Mouse (Mus musculus) ES-Bruce4 (cell line): ENCODE results near the gene C1ql3. TPM values are rescaled to one million over a fixed set of nuclear protein-coding genes. Genes with fewer than 3 reads are reported as not detected.

Experiments used
- H3K27ac ChIP-seq: 2 replicates; pipeline ENCODE4 v1.5.1; 2012; ENCODE audit warnings: low read length, inconsistent platforms; ENCODE audit not compliant: insufficient read depth
- H3K27me3 ChIP-seq: 2 replicates; pipeline ENCODE4 v1.6.1; 2012; ENCODE audit warnings: mild to moderate bottlenecking, low read length, inconsistent platforms; ENCODE audit not compliant: control insufficient read depth, poor library complexity, insufficient read depth, severe bottlenecking
- H3K36me3 ChIP-seq: 2 replicates; pipeline ENCODE4 v1.6.1; 2012; ENCODE audit warnings: inconsistent platforms, mild to moderate bottlenecking, low read length, moderate library complexity; ENCODE audit not compliant: control insufficient read depth, poor library complexity, insufficient read depth, severe bottlenecking
- H3K4me1 ChIP-seq: one replicate; pipeline ENCODE4 v1.8.1; 2011; ENCODE audit warnings: low read length; ENCODE audit not compliant: control insufficient read depth, insufficient read depth
- H3K4me3 ChIP-seq: 2 replicates; pipeline ENCODE4 v1.5.1; 2011; ENCODE audit warnings: low read depth, mild to moderate bottlenecking, low read length
- H3K9ac ChIP-seq: 2 replicates; pipeline ENCODE4 v1.6.1; 2012; ENCODE audit warnings: low read depth, mild to moderate bottlenecking, inconsistent platforms; ENCODE audit not compliant: poor library complexity, severe bottlenecking
- H3K9me3 ChIP-seq: replicated peaks from 2 replicates; pipeline ENCODE4 v1.6.1; 2012; ENCODE audit warnings: mild to moderate bottlenecking, low read length, inconsistent platforms; ENCODE audit not compliant: control insufficient read depth, poor library complexity, insufficient read depth, severe bottlenecking
- CTCF ChIP-seq: IDR thresholded peaks from one replicate; pipeline ENCODE4 v1.8.1; 2011; ENCODE audit warnings: low read depth, low read length
- EP300 ChIP-seq: IDR thresholded peaks from 2 replicates; pipeline ENCODE4 v1.6.1; 2011; ENCODE audit warnings: low read depth, low read length; ENCODE audit not compliant: insufficient read depth
- POLR2A ChIP-seq: IDR thresholded peaks from one replicate; pipeline ENCODE4 v1.8.1; 2011; ENCODE audit warnings: low read length; ENCODE audit not compliant: insufficient read depth
- polyA plus RNA-seq: library from polyadenylated mRNA; stranded (reverse); fragments of >200 nt; gene quantifications from 2 replicates; pipeline ENCODE4 v1.2.4, GENCODE M21; 2011; ENCODE audit warnings: low read depth; ENCODE audit not compliant: missing spikeins, insufficient read depth, insufficient read length

Gene C1ql3
- polyA plus RNA-seq, 1 experiment, result not detected

- peaks cover 17% of the 10 kb centered on the region for H3K27me3 ChIP-seq
- H3K36me3 ChIP-seq, result no peaks in the 10 kb centered on the region
- H3K4me1 ChIP-seq, result no peaks in the 10 kb centered on the region
- H3K9me3 ChIP-seq, result no peaks in the 10 kb centered on the region
- no peak overlapping the region for H3K9ac ChIP-seq
- no peak overlapping the region for H3K4me3 ChIP-seq
- TF ChIP-seq EP300, result no peak
- TF ChIP-seq CTCF, result no peak
- no peak for TF ChIP-seq POLR2A
- H3K27ac ChIP-seq, result no peak overlapping the region
Observed at GRCm38 (mm10) chr2:13008433-13008832, 3.2 kb downstream of the C1ql3 start.

GRCm38 (mm10) chr2:13000026-13000425 lies 11.6 kb downstream of the C1ql3 start:
- no peak for TF ChIP-seq POLR2A
- TF ChIP-seq CTCF, result no peak
- TF ChIP-seq EP300, result no peak
- Histone ChIP-seq H3K27me3 (no peaks in the 10 kb centered on the region), H3K27ac (no peak overlapping the region), H3K9me3 (no peaks in the 10 kb centered on the region), H3K4me1 (no peaks in the 10 kb centered on the region), H3K4me3 (no peak overlapping the region), H3K9ac (no peak overlapping the region), H3K36me3 (no peaks in the 10 kb centered on the region)

- H3K9me3 ChIP-seq, result no peaks in the 10 kb centered on the region
- TF ChIP-seq POLR2A (no peak), EP300 (no peak)
- H3K27me3 ChIP-seq, result no peaks in the 10 kb centered on the region; the same call in 1 of the 2 replicates
- H3K4me1 ChIP-seq, result no peaks in the 10 kb centered on the region
- no peaks in the 10 kb centered on the region for H3K36me3 ChIP-seq
- H3K27ac ChIP-seq, result no peak overlapping the region
- H3K9ac ChIP-seq, result no peak overlapping the region
- H3K4me3 ChIP-seq, result no peak overlapping the region
Observed at GRCm38 (mm10) chr2:12984901-12985732, 26.5 kb downstream of the C1ql3 start.

GRCm38 (mm10) chr2:12978771-12979170 lies 32.8 kb downstream of the C1ql3 start:
- H3K9me3 ChIP-seq, result no peaks in the 10 kb centered on the region
- H3K36me3 ChIP-seq, result no peaks in the 10 kb centered on the region
- H3K27me3 ChIP-seq, result no peaks in the 10 kb centered on the region
- no peak overlapping the region for H3K27ac ChIP-seq
- H3K4me3 ChIP-seq, result no peak overlapping the region
- H3K4me1 ChIP-seq, result no peaks in the 10 kb centered on the region
- no peak overlapping the region for H3K9ac ChIP-seq
- TF ChIP-seq EP300 (no peak), POLR2A (no peak), CTCF (no peak)

- Histone ChIP-seq H3K4me3 (no peak overlapping the region), H3K4me1 (no peaks in the 10 kb centered on the region), H3K27ac (no peak overlapping the region), H3K36me3 (no peaks in the 10 kb centered on the region), H3K27me3 (no peaks in the 10 kb centered on the region), H3K9me3 (no peaks in the 10 kb centered on the region), H3K9ac (no peak overlapping the region)
- no peak for TF ChIP-seq EP300
- TF ChIP-seq CTCF, result no peak
- no peak for TF ChIP-seq POLR2A
Observed at GRCm38 (mm10) chr2:12977367-12977766, 34.2 kb downstream of the C1ql3 start.

- H3K4me1 ChIP-seq, result no peaks in the 10 kb centered on the region
- H3K27ac ChIP-seq, result no peak overlapping the region
- H3K9ac ChIP-seq, result no peak overlapping the region
- H3K9me3 ChIP-seq, result no peaks in the 10 kb centered on the region
- no peaks in the 10 kb centered on the region for H3K27me3 ChIP-seq
- H3K4me3 ChIP-seq, result no peak overlapping the region
- TF ChIP-seq POLR2A, result no peak
- H3K36me3 ChIP-seq, result no peaks in the 10 kb centered on the region
Observed at GRCm38 (mm10) chr2:12973752-12974151, 37.9 kb downstream of the C1ql3 start.
